Mouse (Mus musculus): ENCODE measurements around the gene Skil. TPM values are rescaled to one million over a fixed set of nuclear protein-coding genes. Genes with fewer than 3 reads are reported as not detected.

The Skil gene
- polyA plus RNA-seq (2012; ENCODE audit: low replicate concordance), result 3.9 and 6.1 TPM in 2 replicates

DNA sequence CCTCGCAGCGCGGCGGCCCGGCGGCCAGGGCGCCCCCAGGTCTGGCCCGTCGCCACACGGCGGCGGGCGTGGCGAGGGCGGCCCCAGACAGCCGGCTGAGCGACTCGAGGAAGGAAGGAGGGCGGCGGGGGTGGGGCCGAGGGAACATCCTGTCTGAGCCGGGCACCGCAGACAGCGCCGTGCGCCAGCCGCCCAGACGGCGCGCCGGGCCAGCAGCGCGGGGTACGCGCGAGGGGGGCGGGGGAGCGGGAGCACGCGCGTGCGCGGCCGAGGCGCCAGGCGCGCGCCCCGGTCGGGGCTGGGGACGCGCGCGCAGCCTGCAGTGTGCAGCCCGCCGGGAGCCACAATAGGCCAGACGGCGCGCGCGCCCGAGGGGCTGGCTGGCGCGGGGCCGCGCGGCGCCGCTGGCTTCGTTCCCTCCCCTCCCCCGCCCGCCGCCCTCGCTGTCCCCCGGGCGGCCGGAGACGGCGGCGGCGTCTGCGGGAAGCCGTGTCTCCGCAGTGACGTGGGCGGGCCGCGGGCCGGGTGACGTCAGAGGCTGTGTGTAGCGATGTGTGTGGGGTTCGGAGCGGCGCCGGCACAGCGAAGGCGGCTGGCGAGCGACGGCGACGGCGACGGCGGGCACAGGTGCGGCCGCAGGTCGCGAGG, at the start of gene Skil:
TSS of gene Skil (plus strand) at position 528 of the 648 bp plus-strand sequence.

DNA sequence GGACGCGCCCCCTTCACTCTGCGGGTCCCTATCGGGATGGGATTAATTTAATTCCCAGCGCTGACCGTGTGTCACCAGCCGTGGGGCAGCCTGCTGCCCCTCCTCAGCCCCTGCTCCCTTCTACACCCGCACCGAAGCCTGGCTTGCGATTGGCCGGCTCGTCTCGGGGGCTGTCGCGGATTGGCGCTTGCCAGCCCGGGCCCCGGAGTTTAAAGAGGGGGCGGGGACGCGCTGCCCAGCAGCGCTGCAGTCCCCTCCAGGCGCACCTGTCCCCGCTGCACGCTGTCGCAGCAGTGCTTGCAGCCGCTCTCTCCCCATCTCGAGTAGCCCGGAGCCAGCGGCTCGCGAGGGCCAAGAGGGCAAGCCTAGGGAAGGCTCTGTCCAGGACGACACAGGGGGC, 54.8 kb downstream of the Skil start, which contains the start of gene Cldn11:
TSS of gene Cldn11 (plus strand) at position 215 of the 400 bp plus-strand sequence.

Other genes starting within 250 kb of the Skil start
- 0.43 and 0.48 TPM in 2 replicates for gene Gpr160, start 239.1 kb upstream of the Skil start, polyA plus RNA-seq (2012; ENCODE audit: low replicate concordance)
- gene Phc3, start 125.6 kb upstream of the Skil start, polyA plus RNA-seq (2012; ENCODE audit: low replicate concordance), result 5.3 and 10.9 TPM in 2 replicates
- 2.2 and 2.5 TPM in 2 replicates for gene Prkci, start 99.3 kb upstream of the Skil start, polyA plus RNA-seq (2012; ENCODE audit: low replicate concordance)
- gene Cldn11, start 54.9 kb downstream of the Skil start, polyA plus RNA-seq (2012; ENCODE audit: low replicate concordance), result 0.06 and 0.12 TPM in 2 replicates
- not detected in 2 replicates for gene Slc7a14, start 215.3 kb downstream of the Skil start, polyA plus RNA-seq (2012; ENCODE audit: low replicate concordance)

Data from hematopoietic multipotent progenitor cell, adult 10-12 weeks (in vitro differentiated cells).